Mouse (Mus musculus): Measurements from ENCODE around the gene Gpalpp1. TPM values are rescaled to one million over a fixed set of nuclear protein-coding genes. Genes with fewer than 3 reads are reported as not detected.

Gpalpp1 gene
- polyA plus RNA-seq, 1 experiment from 2014 or later, result 9.7 TPM

DNA sequence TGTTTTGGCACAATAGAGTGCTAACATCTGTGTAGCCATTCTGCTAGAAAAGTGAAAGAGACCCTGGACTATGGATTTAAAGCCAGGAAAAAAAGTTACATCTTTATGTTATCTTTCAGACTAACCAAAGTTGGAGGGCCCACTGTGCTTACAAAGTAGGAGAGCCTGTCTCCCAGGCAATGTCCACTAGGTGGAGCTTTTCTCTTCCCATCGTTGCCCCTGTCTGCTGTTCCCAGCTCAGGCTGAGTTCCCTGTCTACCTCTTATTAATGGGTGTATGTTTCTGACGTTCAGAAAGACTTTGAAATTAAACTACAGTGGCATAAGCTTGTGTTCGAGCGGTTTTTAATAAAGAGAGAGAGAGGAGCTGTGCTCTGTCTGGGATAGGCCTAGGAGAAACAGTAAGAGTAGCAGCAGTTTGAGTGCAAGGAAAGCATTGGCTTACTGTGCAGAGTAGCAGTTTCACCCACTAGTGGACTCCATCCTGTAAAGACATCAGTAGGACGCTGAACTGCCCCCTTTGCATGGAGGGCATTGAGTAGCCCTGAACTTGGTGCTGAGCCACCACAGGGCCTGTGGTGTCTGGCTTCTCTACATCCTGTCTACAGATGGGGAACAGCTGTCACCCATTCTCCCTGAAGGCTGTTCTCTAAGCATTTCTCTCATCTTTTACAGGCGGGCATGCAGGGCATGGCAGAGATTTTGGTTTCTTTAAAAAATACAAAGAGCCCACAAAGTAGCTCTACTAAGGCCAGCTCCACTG is 11.5 kb upstream of the Gpalpp1 start:
- Histone ChIP-seq H3K4me2 (ENCODE audit: low read length) (no peak overlapping the region), H3K4me1 (replicated peaks; ENCODE audit: insufficient read depth, low read length) (no peaks in the 10 kb centered on the region), H3K4me3 (replicated peaks; ENCODE audit: low read depth, low read length) (no peak overlapping the region), H3K27me3 (ENCODE audit: insufficient read depth, low read length) (no peaks in the 10 kb centered on the region), H3K9me3 (replicated peaks; ENCODE audit: low read length) (no peaks in the 10 kb centered on the region), H3K36me3 (ENCODE audit: insufficient read depth, low read length) (peaks cover 45% of the 10 kb centered on the region), H3K27ac (no peak overlapping the region), H3K9ac (ENCODE audit: low read depth, low read length) (no peak overlapping the region)
- TF ChIP-seq CTCF (IDR thresholded peaks at IDR 0.05; ENCODE audit: low read depth), result peak; percentile 86
- 54% methylated on average over 6 of the region's 6 CpGs for WGBS
- ATAC-seq (replicated peaks; ENCODE audit: low FRiP score, low read depth) (no peak), DNase-seq (ENCODE audit: low spot score) (peak; percentile 82)

DNA sequence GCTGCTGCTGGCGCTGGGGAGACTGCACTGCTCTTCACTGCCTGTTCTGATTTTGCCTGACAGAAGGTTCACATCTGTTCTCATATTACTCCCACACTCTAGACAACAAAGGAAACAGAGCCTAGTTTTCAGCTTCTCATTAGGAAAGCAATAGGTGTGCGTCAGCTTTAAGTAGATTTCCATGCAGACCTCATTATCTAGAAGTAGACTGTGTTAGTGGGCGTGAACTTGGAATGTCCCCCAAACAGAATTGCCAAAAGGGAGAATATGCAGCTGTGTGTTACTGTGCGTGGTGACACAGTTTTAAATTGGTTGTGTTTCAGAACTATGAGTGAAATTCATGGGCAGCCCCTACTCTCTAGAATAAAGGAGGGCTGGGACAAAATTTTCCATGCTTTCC is 9.9 kb upstream of the Gpalpp1 start:
- no peaks in the 10 kb centered on the region for H3K9me3 ChIP-seq (replicated peaks; ENCODE audit: low read length)
- H3K4me2 ChIP-seq (ENCODE audit: low read length), result no peak overlapping the region
- no peaks in the 10 kb centered on the region for H3K4me1 ChIP-seq (replicated peaks; ENCODE audit: insufficient read depth, low read length)
- peaks cover 39% of the 10 kb centered on the region for H3K36me3 ChIP-seq (ENCODE audit: insufficient read depth, low read length)
- no peak for DNase-seq (ENCODE audit: low spot score)
- H3K27ac ChIP-seq, result no peak overlapping the region
- 67% methylated on average over 4 of the region's 4 CpGs for WGBS
- no peak for TF ChIP-seq CTCF (IDR thresholded peaks at IDR 0.05; ENCODE audit: low read depth)
- no peak overlapping the region for H3K4me3 ChIP-seq (replicated peaks; ENCODE audit: low read depth, low read length)
- H3K27me3 ChIP-seq (ENCODE audit: insufficient read depth, low read length), result no peaks in the 10 kb centered on the region
- ATAC-seq (replicated peaks; ENCODE audit: low FRiP score, low read depth), result no peak
- H3K9ac ChIP-seq (ENCODE audit: low read depth, low read length), result no peak overlapping the region

DNA sequence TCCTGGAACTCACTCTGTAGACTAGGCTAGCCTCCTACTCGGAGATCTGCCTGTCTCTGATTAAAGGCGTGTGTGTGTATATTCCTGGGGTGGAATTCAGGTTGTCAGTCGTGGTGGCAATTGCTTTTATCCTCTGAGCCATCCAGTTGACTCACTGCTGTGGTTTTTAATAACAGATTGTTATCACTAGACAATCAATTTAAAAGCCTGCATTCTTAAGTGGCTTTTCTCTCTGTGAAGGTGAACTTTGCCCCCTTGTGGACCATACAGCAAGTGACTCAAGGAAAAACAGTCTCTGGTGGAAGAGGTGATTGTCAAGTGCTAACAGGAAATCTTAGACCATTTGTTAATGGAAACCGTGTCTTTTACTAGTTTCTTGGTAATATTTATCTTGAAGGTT is 8.4 kb upstream of the Gpalpp1 start:
- Histone ChIP-seq H3K36me3 (ENCODE audit: insufficient read depth, low read length) (peaks cover 38% of the 10 kb centered on the region), H3K4me1 (replicated peaks; ENCODE audit: insufficient read depth, low read length) (no peaks in the 10 kb centered on the region), H3K9me3 (replicated peaks; ENCODE audit: low read length) (no peaks in the 10 kb centered on the region), H3K27ac (no peak overlapping the region), H3K9ac (ENCODE audit: low read depth, low read length) (no peak overlapping the region), H3K27me3 (ENCODE audit: insufficient read depth, low read length) (no peaks in the 10 kb centered on the region), H3K4me3 (replicated peaks; ENCODE audit: low read depth, low read length) (no peak overlapping the region), H3K4me2 (ENCODE audit: low read length) (no peak overlapping the region)
- ATAC-seq (replicated peaks; ENCODE audit: low FRiP score, low read depth) (no peak), DNase-seq (ENCODE audit: low spot score) (peak; percentile 31)
- 62% methylated on average over 4 of the region's 4 CpGs for WGBS
- TF ChIP-seq CTCF (IDR thresholded peaks at IDR 0.05; ENCODE audit: low read depth), result peak; percentile 60

DNA sequence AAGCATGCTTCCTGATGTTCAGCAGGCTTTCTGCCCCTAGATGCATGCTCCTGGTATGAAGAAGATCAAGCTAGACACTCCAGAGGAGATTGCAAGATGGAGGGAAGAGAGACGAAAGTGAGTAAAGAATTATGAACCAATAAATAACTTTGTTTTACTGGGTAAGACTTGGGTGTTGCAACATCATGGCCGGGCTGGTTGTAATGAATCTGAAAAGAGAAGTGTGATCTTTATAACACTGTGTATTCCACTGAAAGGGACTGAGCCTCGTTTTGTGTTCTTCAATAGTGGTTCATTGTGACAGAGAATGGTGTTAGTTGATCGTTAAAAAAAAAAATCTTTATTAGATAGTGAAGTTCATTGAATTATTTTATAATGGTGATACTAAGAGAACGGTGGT is 5.2 kb upstream of the Gpalpp1 start:
- DNase-seq (ENCODE audit: low spot score) (no peak), ATAC-seq (replicated peaks; ENCODE audit: low FRiP score, low read depth) (no peak)
- Histone ChIP-seq H3K27ac (no peak overlapping the region), H3K4me3 (replicated peaks; ENCODE audit: low read depth, low read length) (no peak overlapping the region), H3K9me3 (replicated peaks; ENCODE audit: low read length) (no peaks in the 10 kb centered on the region), H3K27me3 (ENCODE audit: insufficient read depth, low read length) (no peaks in the 10 kb centered on the region), H3K4me2 (ENCODE audit: low read length) (no peak overlapping the region), H3K9ac (ENCODE audit: low read depth, low read length) (no peak overlapping the region), H3K4me1 (replicated peaks; ENCODE audit: insufficient read depth, low read length) (peaks cover 5% of the 10 kb centered on the region; the same call in 1 of the 2 replicates), H3K36me3 (ENCODE audit: insufficient read depth, low read length) (peaks cover 33% of the 10 kb centered on the region)
- no peak for TF ChIP-seq CTCF (IDR thresholded peaks at IDR 0.05; ENCODE audit: low read depth)
- 87% methylated on average over 5 of the region's 5 CpGs for WGBS

DNA sequence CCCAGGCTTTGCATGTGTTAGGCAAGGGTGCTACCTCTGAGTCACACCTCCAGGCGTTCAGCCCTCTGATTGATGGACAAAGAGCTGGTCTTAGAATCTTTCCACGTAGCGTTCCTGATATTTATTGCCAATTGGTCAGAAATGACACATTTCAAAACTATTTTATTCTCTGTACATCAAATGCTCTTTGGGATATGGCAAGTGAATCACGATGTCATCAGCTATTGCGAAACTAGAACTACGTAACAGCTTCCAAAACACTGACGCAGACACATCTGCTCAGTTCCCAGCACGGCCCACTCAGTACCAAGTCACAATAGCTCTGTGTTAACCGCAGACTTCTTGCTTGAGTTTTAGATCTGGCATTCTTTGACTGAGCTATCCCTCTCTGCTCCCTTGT is 11.0 kb downstream of the Gpalpp1 start:
- no peak for TF ChIP-seq CTCF (IDR thresholded peaks at IDR 0.05; ENCODE audit: low read depth)
- Histone ChIP-seq H3K36me3 (ENCODE audit: insufficient read depth, low read length) (peaks cover 22% of the 10 kb centered on the region; the same call in 1 of the 2 replicates), H3K4me2 (ENCODE audit: low read length) (no peak overlapping the region)

DNA sequence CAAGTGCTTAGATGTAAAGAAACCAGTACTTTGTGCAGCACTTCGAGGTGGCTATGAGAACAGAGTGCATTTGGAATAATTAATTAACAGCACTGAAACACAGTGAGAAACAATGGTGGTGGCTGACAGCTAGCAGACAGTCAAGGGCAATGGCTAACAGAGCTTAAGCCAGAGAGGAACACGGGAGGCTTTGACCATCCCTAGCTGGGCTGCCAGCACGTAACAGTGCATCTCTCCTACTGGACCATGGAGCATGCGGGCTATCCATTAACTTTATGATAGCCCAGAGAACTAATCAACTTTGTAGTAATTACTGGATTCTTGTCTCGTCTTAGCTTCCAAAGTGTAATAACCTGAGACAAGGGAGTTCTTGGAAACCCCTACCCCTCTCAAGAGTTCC is 12.7 kb downstream of the Gpalpp1 start:
- no peak overlapping the region for H3K9ac ChIP-seq (ENCODE audit: low read depth, low read length)
- no peak for TF ChIP-seq CTCF (IDR thresholded peaks at IDR 0.05; ENCODE audit: low read depth)
- H3K36me3 ChIP-seq (ENCODE audit: insufficient read depth, low read length), result peaks cover 28% of the 10 kb centered on the region
- ATAC-seq (replicated peaks; ENCODE audit: low FRiP score, low read depth), result peak; percentile 84
- no peaks in the 10 kb centered on the region for H3K4me1 ChIP-seq (replicated peaks; ENCODE audit: insufficient read depth, low read length)
- no peak for DNase-seq (ENCODE audit: low spot score)
- no peaks in the 10 kb centered on the region for H3K27me3 ChIP-seq (ENCODE audit: insufficient read depth, low read length)
- 84% methylated on average over 5 of the region's 5 CpGs for WGBS
- no peak overlapping the region for H3K27ac ChIP-seq
- H3K4me2 ChIP-seq (ENCODE audit: low read length), result no peak overlapping the region
- H3K9me3 ChIP-seq (replicated peaks; ENCODE audit: low read length), result no peaks in the 10 kb centered on the region
- no peak overlapping the region for H3K4me3 ChIP-seq (replicated peaks; ENCODE audit: low read depth, low read length)

More for the DNA sequence above, 11.0 kb downstream of the Gpalpp1 start:
- Histone ChIP-seq H3K4me3 (replicated peaks; ENCODE audit: low read depth, low read length) (no peak overlapping the region), H3K9ac (ENCODE audit: low read depth, low read length) (no peak overlapping the region), H3K27ac (no peak overlapping the region), H3K27me3 (ENCODE audit: insufficient read depth, low read length) (no peaks in the 10 kb centered on the region), H3K9me3 (replicated peaks; ENCODE audit: low read length) (no peaks in the 10 kb centered on the region), H3K4me1 (replicated peaks; ENCODE audit: insufficient read depth, low read length) (no peaks in the 10 kb centered on the region)
- no peak for ATAC-seq (replicated peaks; ENCODE audit: low FRiP score, low read depth)
- 94% methylated on average over 9 of the region's 9 CpGs for WGBS
- DNase-seq (ENCODE audit: low spot score), result no peak
